ENCODE assay signal across 13 mouse cellular contexts in genomic region chr15:36709788-36710187, GRCm38 (mm10).
"Had no signal": no experiment of that assay in that cellular context is flagged by ENCODE, and none has a peak within 500 bp of the region (broad histone marks: within the 10 kb centered on the region; RNA-seq: fewer than 3 reads in every experiment).

No protein-coding gene starts in this region.

- H3K36me3 ChIP-seq: kidney, embryonic 15.5 days; limb, embryonic 15.5 days; neural tube, embryonic 12.5 days had no signal

- H3K27ac ChIP-seq: kidney, embryonic 15.5 days; neural tube, embryonic 12.5 days had no signal

- H3K9me3 ChIP-seq: kidney, embryonic 15.5 days; limb, embryonic 15.5 days; neural tube, embryonic 12.5 days had no signal

- DNase-seq: kidney, adult 2 months; layer of hippocampus, adult 9-11 months; layer of hippocampus, postnatal 36 days; lung, adult 2 months; lung, postnatal 36 days; midbrain, embryonic 14.5 days; right cerebral cortex, postnatal 14 days; thymus, postnatal 4 days had no signal

- H3K27me3 ChIP-seq: kidney, embryonic 15.5 days; limb, embryonic 15.5 days; neural tube, embryonic 12.5 days had no signal

- H3K4me1 ChIP-seq: kidney, embryonic 15.5 days; limb, embryonic 15.5 days; neural tube, embryonic 12.5 days had no signal

- H3K4me2 ChIP-seq: kidney, embryonic 15.5 days; limb, embryonic 15.5 days; neural tube, embryonic 12.5 days had no signal

- H3K4me3 ChIP-seq: kidney, embryonic 15.5 days; limb, embryonic 15.5 days; neural tube, embryonic 12.5 days had no signal

- H3K9ac ChIP-seq: kidney, embryonic 15.5 days; limb, embryonic 15.5 days; neural tube, embryonic 12.5 days had no signal

- ATAC-seq: inflammation-experienced regulatory T-cells, adult 6 months; lung, postnatal 0 days had no signal
